Mouse (Mus musculus) central nervous system, embryonic 11.5 days (tissue): ENCODE measurements around the gene Pnma5. TPM values are rescaled to one million over a fixed set of nuclear protein-coding genes. Genes with fewer than 3 reads are reported as not detected.

Experiments
- polyA plus RNA-seq: library from polyadenylated mRNA; depleted of rRNA; stranded (reverse); fragments of >200 nt; gene quantifications from 2 replicates; pipeline ENCODE4 v1.2.3, GENCODE M21; 2012; rRNA removed

The Pnma5 gene
- polyA plus RNA-seq, result 0.04 TPM in 2 replicates

GRCm38 (mm10) chrX:73037003-73037402, at the start of gene Pnma5:
Pnma5 (minus strand) TSS chrX:73037103.

GRCm38 (mm10) chrX:73082267-73083055, 45.6 kb upstream of the Pnma5 start, which contains the start of gene Xlr4a:
Xlr4a (minus strand) TSS chrX:73082478.

GRCm38 (mm10) chrX:73064415-73064793, 27.5 kb upstream of the Pnma5 start, which contains the start of gene Pnma3:
Pnma3 (plus strand) TSS chrX:73064787.

GRCm38 (mm10) chrX:72986841-72987519, 49.9 kb downstream of the Pnma5 start, which contains the start of gene Zfp185:
Zfp185 (plus strand) TSS chrX:72987339.

Other genes with a start within 250 kb of the Pnma5 start
- 0.76 and 1.1 TPM in 2 replicates for gene Gabrq, start 211.9 kb downstream of the Pnma5 start, polyA plus RNA-seq
- gene Cetn2, start 118.7 kb downstream of the Pnma5 start, polyA plus RNA-seq, result 51.8 and 79.7 TPM in 2 replicates
- gene Nsdhl, start 118.5 kb downstream of the Pnma5 start, polyA plus RNA-seq, result 29.0 and 46.0 TPM in 2 replicates
- 2.4 and 4.9 TPM in 2 replicates for gene Zfp185, start 49.8 kb downstream of the Pnma5 start, polyA plus RNA-seq
- 2.8 and 3.4 TPM in 2 replicates for gene Pnma3, start 27.7 kb upstream of the Pnma5 start, polyA plus RNA-seq
- gene Xlr4a, start 45.4 kb upstream of the Pnma5 start, polyA plus RNA-seq, result 0.71 and 2.6 TPM in 2 replicates
- 1.7 and 3.5 TPM in 2 replicates for gene Xlr3a, start 60.0 kb upstream of the Pnma5 start, polyA plus RNA-seq
- 0.16 and 0.46 TPM in 2 replicates for gene Gm14685, start 79.9 kb upstream of the Pnma5 start, polyA plus RNA-seq
- not detected in 2 replicates for gene Xlr5b, start 111.7 kb upstream of the Pnma5 start, polyA plus RNA-seq
- 0.04 TPM in 1 of 2 replicates, not detected in the other for gene DXBay18, start 112.3 kb upstream of the Pnma5 start, polyA plus RNA-seq
- not detected in 2 replicates for gene Spin2d, start 139.9 kb upstream of the Pnma5 start, polyA plus RNA-seq
- gene Xlr3b, start 155.1 kb upstream of the Pnma5 start, polyA plus RNA-seq, result 9.6 and 11.1 TPM in 2 replicates
- 0.48 and 0.92 TPM in 2 replicates for gene Xlr4b, start 177.2 kb upstream of the Pnma5 start, polyA plus RNA-seq
- 6.0 and 6.8 TPM in 2 replicates for gene F8a, start 191.2 kb upstream of the Pnma5 start, polyA plus RNA-seq
- gene Xlr4c, start 206.0 kb upstream of the Pnma5 start, polyA plus RNA-seq, result 0.78 TPM in 1 of 2 replicates, not detected in the other
- 0.06 and 0.14 TPM in 2 replicates for gene Xlr3c, start 228.3 kb upstream of the Pnma5 start, polyA plus RNA-seq